Mouse (Mus musculus): Measurements from ENCODE around the gene Ahcy.
"Not testable (repeated sequence)": the region's sequence is repeated elsewhere in the genome, so short reads cannot be mapped to it uniquely, and the experiment has no call there.

Ahcy gene

DNA sequence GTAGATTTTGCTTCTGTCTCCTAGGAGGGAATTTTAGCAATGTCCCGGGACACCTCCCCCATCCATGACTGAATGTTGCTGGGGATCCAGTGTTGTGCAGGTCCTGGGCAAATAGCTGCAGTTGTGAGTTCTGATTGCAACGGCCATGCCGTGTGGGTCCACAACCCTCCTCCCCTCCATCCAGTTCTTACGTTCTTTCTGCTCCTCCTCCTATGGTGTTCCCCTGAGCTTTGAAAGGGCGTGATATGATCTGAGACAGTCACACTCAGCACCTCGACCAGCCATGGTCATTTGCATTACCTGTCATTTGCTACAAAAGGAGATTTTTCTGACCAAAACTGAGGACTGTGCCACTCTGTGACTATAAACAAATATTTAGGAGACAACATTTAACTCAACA lies 1.4 kb upstream of the Ahcy start:
- no peak for DNase-seq (ENCODE audit: extremely low read depth, insufficient read length, low spot score)

DNA sequence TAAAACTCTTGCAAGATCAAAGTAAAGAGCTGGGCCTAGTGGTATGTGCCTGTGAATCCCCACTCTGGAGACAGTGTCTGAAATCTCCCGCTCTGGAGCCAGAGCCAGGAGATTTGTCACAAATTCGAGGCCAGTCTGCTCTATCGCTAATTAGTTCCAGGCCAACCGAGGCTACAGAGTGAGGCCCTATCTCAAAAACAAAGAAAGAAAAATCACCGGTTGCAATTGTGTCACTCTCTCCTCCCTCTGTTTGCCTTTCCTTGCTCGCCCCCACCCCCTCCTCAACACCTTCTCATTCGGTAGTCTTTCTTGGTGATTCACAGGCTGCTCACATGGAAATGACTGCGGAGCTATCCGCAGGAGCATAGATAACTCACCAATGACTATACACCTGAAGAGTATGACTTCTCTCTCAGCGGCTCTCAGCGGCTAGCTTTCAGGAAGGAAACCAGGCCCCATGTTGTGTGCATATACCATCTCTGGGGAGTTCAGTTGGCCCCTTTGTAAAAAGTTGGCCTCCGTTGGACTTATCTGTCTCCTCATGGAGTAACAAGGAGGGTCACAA lies 551 bp upstream of the Ahcy start:
- DNase-seq (ENCODE audit: extremely low read depth, insufficient read length, low spot score), result no peak

DNA sequence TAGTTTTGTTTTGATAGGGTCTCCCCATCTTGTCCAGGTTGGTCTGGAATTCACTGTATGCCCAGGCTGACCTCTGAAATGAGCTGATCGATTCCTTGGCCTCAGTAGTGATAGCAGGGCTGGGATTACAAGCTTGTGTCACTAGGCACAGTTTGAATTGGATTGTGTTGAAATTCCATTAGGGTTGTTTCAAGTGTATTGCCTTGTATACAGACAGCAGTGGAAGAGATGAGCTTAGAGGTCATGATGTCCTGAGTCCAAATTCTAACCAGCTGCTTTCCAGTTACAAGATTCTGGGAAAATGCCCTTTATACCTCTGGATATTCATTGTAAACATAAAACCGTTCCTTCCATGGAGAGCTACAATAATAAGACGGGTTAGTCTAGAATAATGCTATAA lies 950 bp downstream of the Ahcy start:
- DNase-seq (ENCODE audit: extremely low read depth, insufficient read length, low spot score), result no peak

- DNase-seq (ENCODE audit: extremely low read depth, insufficient read length, low spot score), result no peak
Observed at GRCm38 (mm10) chr2:155072353-155073145, 1.7 kb downstream of the Ahcy start.

GRCm38 (mm10) chr2:155071027-155071426 lies 3.3 kb downstream of the Ahcy start:
- DNase-seq (ENCODE audit: extremely low read depth, insufficient read length, low spot score), result no peak

DNA sequence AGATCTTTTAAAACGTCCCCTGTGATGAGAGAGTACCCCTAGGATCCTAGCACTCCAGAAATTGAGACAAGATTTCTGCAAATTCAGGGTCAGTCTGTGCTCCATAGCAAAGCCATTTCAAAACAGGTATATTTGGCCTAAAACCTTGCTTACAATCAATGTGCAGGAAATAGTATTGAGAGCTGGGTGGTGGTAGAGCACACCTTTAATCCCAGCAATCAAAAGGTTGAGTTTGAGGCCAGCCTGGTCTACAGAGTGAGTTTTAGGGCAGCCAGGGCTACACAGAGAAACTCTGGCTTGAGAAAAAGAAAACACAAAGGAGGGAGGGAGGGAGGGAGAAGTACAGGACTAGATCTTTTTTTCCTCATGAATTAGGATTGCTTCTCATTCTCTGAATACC lies 16.9 kb downstream of the Ahcy start:
- DNase-seq (ENCODE audit: extremely low read depth, insufficient read length, low spot score), result no peak

GRCm38 (mm10) chr2:155056076-155056578 lies 18.2 kb downstream of the Ahcy start:
- DNase-seq (ENCODE audit: extremely low read depth, insufficient read length, low spot score), result no peak

DNA sequence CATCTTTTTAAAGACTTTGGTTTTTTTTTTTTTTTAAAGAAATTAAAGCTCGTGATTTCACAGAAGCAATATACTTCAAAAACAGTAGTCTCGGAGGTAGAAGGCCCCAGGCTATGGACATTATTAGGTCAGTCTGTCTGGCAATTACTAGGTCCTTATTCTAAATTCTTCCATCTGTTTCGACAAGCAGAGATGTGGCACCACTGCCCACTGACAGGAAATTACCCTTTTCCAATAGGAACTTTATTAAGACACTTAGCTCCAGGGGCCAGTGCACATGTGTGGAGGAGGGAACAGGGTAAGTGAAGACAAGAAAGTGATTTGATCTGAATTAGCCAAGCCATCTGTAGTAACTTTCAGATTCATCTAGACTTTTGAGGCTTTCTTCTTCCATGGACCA lies 19.6 kb downstream of the Ahcy start:
- DNase-seq (ENCODE audit: extremely low read depth, insufficient read length, low spot score), result no peak

DNA sequence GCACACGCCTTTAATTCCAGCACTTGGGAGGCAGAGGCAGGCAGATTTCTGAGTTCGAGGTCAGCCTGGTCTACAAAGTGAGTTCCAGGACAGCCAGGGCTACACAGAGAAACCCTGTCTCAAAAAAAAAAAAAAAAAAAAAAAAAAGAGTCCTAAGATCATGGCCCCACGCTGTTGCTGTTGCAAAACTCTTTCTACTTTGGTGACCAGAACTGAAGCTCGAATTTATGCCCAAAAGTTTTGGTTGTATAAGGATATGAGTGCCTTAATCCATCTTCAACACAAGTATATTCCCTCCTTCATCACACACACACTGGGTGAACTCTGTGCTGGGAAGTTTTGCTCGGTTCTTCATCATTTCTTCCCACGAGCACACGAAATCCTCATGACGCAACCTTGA lies 20.8 kb downstream of the Ahcy start:
- not testable (repeated sequence) for DNase-seq (ENCODE audit: extremely low read depth, insufficient read length, low spot score)

GRCm38 (mm10) chr2:155052681-155053080 lies 21.6 kb downstream of the Ahcy start:
- DNase-seq (ENCODE audit: extremely low read depth, insufficient read length, low spot score), result no peak

GRCm38 (mm10) chr2:155051622-155052351 lies 22.5 kb downstream of the Ahcy start:
- peak; percentile 21 for DNase-seq (ENCODE audit: extremely low read depth, insufficient read length, low spot score)

DNA sequence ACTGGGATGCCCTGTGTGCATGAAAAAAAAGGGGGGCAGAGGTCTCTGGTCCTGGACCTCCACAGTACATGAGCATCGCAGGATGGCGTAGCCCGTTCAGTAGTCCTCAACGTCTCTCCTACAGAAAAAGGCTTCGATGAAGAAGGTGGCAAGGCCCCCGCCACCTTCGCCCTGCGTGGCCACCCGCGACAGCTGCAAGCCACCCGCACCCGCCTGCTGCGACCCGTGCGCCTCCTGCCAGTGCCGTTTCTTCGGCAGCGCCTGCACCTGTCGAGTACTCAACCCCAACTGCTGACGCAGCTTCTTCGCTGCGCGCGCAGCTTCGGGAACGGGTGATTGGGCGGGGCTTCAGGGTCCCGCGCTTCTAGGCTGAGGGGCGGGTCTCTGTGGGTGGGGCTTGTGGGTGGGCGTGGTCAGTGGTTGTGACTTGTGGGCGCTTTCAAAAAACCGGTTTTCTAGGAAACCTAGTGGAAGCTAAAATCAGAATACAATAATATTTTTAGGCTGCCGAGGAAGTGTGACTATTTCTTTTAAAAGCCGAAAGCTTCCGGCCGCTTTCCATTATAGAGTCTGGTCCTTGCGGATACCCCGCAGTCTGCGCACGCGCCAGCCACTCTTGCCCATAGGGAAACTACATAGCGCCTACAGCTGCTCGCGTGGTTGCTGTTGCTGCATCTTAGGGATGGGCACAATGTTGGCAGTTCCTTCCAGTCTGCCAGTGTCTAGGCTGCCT lies 23.6 kb downstream of the Ahcy start:
- peak; percentile 92 for DNase-seq (ENCODE audit: extremely low read depth, insufficient read length, low spot score)

DNA sequence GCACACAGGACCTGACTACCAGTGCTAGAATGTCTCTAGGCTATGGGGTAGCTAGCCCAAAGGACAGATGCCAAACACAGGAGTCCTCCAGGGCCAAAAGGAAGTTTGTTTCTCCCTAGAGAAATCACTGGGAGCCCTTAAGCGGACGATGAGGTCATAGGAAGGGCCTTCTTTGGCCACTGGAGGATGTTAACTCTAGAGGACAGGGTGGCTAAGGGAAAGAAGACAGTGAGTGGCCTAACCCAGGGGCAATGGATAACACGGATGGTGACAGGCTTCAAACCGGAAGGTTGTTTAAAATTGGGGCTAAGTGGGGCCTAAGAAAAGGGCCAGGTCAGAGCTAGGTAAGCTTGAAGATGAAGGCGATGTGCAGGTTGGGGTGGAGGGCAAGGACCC lies 24.2 kb downstream of the Ahcy start:
- no peak for DNase-seq (ENCODE audit: extremely low read depth, insufficient read length, low spot score)

DNA sequence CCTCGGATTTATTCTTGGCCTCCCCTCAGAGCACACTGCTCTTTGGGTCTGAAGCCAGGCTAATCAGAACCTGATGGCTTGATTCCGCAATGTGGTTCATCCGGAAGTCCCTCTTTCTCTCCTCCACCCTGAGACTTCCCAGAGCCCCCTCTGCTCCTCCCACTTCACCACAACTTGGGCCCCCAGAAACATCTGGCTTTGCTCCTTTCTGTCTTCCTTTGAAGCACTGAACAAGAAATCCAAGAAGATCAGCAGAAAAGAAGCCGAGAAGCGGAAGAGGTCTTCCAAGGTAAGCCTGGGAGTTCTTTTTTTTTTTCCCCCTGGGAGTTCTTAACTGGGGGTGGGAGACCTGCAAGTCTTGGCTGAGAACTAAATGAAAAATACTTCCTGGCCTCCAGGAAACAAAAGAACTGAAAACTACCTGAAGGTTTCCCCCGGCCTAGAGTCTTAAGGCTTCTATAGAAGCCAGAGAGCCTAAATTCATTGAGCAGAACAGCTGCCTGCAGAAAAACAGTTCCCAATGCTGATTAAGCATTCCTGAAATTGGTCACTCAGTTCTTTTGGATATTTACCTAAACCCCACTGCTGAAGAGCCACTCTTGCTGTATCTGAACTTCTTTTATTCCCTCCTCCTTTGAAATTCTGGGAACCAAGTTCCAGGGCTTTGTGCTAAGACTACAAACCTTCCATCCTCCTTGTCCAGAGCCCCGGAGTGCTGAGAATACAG lies 26.7 kb downstream of the Ahcy start:
- no peak for DNase-seq (ENCODE audit: extremely low read depth, insufficient read length, low spot score)

DNA sequence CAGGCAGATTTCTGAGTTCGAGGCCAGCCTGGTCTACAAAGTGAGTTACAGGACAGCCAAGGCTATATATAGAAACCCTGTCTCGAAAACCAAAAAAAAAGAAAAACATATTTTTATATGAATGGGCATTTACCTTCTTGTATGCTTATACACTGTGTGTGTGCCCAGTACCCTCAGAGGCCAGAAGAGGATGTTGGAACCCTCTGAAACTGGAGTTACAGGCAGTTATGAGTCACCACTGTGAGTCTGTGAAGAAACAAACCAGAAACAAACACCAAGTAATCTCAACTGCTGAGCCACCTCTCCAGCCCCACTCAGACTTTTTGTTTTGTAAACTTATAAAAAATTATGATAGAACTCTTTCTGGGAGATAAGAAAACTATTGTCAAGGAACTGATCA lies 27.5 kb downstream of the Ahcy start:
- peak; percentile 21 for DNase-seq (ENCODE audit: extremely low read depth, insufficient read length, low spot score)

GRCm38 (mm10) chr2:155045075-155045474 lies 29.2 kb downstream of the Ahcy start:
- DNase-seq (ENCODE audit: extremely low read depth, insufficient read length, low spot score), result no peak

DNA sequence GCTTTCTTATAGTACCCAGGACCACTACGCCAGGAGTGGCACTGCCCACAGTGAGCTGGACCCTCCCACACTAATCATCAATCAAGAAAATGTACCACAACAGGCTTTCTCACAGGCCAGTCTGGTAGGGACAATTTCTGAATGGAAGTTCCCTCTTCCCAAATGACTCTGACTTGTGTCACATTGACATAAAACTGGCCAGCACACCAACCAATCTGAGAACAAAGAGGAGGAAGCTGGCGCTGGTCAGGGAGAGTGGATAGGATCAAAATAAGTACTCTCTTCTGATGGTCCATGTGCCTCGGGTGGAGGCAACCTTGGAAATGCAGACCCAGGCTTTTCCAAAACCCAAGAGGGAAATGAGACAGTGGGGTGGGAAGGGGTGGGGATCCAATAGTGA lies 29.8 kb downstream of the Ahcy start:
- DNase-seq (ENCODE audit: extremely low read depth, insufficient read length, low spot score), result no peak

DNA sequence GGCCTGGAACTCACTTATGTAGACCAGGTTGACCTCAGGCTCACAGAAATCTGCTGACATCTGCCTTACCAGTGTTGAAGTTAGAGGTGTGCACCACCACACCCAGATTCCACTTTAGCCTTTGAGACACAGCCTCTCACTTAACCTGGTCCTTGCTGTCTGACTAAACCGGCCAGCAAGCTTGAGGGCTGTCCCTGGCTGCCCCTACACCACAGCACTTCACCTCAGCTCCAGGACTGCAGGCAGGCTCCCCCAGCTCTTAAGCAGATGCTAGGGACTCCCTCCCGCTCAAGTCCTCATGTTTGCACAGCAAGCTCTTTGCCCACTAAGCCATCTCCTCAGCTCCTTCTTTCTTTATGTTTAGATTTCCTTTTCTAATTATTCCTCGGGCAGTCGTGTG lies 34.3 kb downstream of the Ahcy start:
- DNase-seq (ENCODE audit: extremely low read depth, insufficient read length, low spot score), result no peak

DNA sequence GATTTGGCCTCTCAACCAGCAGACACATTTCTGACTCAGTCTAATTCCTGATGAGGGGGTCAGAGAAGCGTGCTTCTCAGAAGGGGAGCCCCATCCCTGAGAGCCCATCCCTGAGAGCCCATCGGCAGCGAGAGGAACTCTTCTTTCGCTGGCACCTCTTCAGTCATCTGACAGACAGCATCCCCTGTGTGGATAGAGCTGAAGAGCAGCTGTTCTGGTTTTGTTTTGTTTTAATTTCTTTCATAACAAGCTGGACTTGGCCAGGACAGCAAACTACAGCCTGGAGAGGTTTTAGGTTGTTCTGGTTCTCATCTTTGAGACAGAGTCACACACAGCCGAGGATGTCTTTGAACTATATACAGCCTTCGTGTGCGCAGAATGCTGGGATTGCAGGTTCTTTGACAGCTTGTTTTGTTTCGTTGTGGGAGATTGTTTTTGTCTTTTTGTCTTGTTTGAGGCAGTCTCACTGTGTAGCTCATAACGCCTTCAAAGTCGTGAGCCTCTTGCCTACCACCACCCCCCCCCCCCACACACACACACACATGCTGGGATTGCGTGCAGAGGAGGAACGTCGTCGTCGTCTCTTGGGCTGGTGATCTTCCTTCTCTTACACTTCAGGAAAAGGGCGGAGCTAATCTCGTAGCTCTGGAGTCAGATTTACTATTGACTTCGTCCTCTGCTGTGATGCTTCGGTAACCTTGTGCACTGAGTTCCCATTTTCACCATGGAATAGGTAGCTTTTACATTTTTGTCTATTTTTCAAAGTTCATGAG lies 41.2 kb downstream of the Ahcy start:
- no peak for DNase-seq (ENCODE audit: extremely low read depth, insufficient read length, low spot score)

DNA sequence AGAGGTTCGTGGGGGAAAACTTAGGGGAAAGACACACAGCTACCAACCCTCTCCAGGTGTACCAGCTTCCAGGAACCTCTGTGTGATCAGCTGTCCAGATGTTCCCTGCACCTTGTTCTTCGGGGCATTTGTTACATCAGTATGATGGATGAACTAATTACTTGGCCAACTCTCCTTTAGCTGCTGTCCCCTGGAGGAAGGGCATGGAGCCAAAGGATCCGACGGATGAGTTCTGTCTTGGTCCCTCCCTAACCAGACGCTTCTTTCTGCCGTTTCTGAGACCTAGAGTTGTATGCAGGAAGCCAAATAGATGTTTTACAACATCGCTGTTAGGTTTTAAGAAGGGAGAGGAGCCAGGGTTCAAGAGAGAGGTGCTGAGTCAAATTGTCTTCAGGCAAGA lies 43.5 kb downstream of the Ahcy start:
- no peak for DNase-seq (ENCODE audit: extremely low read depth, insufficient read length, low spot score)
